Mouse (Mus musculus) heart, postnatal 14 days (tissue): ENCODE measurements at regions not wholly inside any gene's neighbourhood (a gene's known extent, or its start where the extent isn't known, plus 50 kb on each side); places are given as distances from the start of the nearest gene placed in this dataset.

ENCODE experiments used
- DNase-seq, 2 experiments: peaks; one replicate each; pipeline ENCODE4 v3.0.0; 2021 to 2022
- intact Hi-C: fragments of 180-260 bp; cut with DNase I; formaldehyde crosslinking; loops from one replicate; pipeline ENCODE4 v1.15.1; 2025

DNA sequence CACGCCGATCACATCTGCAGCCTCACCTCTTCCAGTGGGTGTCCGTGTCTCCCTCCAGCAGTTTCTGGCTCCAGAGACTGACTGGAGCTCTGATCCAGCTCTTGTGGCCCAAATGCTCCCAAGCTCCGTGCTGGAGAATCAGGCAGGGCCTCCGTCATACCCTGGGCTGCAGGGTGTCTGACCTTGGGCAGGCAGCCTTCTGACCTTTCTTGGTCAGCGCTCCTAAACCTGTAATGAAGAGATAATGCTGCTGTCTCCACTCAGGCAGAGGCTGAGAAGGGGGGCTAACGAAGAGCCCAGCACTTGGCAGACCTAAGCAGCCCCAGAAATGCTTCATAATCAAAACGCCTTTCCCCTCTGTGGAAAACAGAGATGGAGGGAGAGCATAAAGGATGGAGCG is 89.9 kb upstream of the Mef2a start:
- intact Hi-C loops = loop anchor here (5.0 kb wide), 3 partner anchors 90 to 220 kb away; partner anchors contain the start of gene Mef2a
- peak; percentile 41 to 42 for DNase-seq

DNA sequence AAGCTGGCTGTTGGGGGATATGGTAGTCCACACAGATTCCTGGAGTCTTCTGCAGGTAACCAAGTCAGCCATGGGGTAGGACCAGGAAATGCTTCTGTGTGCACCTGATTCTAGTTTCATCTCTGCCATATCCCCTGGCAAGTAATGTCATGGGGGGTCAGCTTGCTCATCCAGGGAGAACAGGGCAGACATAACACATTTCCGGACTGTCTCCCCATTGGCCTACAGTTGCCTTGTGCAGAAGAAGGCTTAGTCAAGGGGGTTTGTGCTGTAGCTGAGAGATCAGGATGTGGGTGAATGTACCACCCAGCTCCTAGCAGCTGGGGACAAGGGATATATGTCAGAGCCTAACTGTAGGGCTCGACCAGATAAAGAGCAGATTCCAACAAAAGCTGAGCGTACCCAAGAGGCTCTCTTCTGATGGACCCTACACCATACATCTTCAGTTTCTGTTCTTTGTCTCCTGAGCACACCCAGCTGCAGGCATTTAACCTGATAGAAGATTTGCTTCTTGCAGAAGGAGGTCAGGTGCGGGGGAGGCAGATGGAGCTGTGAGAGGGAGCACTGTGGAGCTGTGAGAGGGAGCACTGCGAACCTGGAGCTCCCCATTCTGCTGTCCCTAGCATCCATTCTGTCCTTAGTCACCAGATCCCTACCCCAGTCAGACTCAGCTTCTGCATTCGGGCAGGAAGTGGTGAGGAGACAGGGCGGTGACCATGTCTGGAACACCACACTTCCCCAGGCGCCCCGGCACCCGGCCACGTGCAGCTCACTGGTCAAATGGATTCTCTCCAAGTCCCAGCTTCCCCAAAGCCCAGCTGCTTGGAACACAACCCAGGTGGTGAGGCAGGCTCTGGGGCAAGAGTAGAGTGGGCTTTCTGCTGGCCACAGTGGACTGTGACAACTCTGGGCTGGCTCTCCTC is 88.9 kb upstream of the Mef2a start:
- intact Hi-C loops = loop anchor here (5.0 kb wide), 3 partner anchors 89 to 219 kb away; partner anchors contain the start of gene Mef2a

DNA sequence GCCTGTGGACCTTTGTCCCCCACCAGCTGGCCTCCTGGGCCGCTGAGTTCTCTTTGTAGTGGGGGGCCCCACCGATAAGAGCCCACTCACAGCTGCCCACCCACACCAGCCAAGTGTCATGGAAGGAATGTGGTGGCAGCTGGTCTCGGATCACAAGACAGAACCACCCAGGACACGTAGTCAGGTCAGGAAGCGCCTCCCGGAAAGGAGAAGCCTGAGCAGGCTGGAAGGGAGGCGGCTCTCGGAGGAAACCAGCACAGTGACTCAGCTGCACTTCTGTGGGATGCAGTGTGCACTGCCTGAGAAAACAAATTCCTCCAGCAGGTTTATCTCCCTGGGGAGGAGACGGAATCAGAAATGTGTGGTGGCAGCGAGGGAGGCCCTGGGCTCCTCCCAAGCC is 87.2 kb upstream of the Mef2a start:
- intact Hi-C loops = loop anchor here (2.0 to 5.0 kb wide), 4 partner anchors 35 to 218 kb away; partner anchors contain the start of gene Mef2a
- DNase-seq = peak; percentile 50 to 57

More for the DNA sequence above, 88.9 kb upstream of the Mef2a start:
- peak; percentile 89 for DNase-seq

DNA sequence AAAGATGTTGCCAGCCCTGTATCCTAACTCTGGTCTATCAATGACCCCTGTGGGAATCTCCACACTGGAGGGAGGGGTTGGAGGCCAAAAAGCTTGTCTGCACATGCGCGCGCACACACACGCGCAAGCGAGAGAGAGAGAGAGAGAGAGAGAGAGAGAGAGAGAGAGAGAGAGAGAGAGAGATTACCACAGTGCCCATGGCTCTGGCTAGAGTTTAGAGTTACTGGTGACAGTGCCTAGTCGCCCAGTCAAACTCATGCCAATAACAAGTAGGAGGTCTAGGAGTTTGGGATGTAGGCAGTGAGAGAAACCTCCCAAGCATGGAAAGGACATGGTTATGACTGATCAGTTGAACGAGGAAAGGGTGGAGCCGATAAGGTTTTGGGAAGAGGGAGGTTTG is 86.6 kb upstream of the Mef2a start:
- intact Hi-C loops = loop anchor here (2.0 kb wide), 1 partner anchor 34 kb away; no protein-coding TSS in a partner anchor
- no peak for DNase-seq

DNA sequence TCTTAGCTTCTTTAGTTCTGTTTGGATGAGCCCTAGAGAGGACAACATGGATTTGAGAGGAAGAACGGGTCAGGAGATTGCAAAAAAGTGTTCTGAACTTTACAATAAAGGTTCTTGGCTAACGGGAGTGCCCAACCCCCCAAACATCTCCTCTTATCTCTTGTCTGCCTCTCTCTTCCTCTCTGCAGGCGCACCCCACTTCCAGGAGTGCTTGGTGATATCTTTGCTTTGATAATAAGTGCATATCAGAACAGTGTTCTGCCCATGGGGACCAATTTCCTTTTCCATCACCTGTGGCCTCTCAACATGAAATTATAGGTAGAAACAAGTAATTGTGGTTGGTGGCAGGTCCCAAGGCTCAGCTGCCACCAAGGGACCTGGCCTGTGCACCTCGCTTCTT is 86.0 kb upstream of the Mef2a start:
- intact Hi-C loops = loop anchor here (2.0 kb wide), 1 partner anchor 34 kb away; no protein-coding TSS in a partner anchor
- DNase-seq = no peak

DNA sequence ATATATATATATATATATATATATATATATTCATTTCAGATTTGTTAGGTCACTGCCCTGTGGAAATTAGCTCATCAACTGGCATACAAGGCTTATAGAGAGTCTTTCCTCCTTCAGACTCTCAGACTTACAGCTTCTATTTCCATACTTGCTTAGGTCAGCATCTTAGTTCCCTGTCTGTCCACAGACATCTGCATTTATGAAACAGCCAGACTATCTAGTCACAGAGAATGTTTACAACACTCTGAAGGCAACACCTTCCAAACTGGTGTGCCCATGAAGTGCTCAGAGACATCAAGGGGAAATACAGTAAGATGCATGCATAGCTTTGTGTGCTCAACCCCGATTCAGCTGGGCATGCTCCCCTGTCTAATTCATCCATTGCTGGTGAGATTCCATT is 85.2 kb upstream of the Mef2a start:
- DNase-seq = no peak
- intact Hi-C loops = loop anchor here (2.0 kb wide), 1 partner anchor 33 kb away; no protein-coding TSS in a partner anchor

DNA sequence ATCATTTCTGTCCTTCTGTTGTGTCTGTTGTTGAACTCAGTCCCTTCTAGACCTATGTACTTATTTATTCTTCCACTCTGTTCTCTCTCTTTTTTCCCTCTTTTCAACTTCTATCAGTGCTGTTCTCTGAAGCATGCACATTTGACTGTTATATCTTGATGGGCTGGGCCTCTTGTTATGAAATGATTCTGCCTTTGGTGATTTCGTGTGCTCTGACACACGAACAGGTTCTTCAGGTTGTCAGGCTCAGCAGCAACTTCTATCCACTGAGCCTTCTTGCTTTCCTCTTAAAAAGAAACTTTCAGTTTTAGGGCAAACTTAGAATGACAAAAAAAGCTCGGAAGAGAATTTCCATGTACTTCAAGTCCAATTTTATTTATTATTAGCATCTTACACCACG is 83.4 kb upstream of the Mef2a start:
- intact Hi-C loops = no loop called here
- DNase-seq = no peak

DNA sequence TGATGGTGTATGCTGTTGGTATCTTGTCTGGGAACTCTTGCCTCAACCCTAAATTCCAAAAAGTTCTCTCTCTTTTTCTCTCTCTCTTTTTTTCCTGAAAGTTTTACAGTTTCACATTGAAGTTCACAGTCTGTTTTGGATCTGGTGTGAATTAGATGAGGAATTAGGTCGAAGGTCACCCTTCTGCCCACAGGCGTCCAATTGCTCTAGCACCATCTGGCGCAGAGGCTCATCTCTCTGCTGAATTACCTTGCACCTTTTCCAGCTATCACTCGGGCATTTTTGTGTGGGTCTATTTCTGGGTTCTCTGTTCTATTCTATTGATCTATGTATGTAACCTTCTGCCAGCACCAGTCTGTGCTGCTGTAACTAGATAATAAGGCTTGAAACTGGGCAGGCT is 81.8 kb upstream of the Mef2a start:
- intact Hi-C loops = loop anchor here (2.0 kb wide), 1 partner anchor 24 kb away; no protein-coding TSS in a partner anchor
- DNase-seq = no peak

DNA sequence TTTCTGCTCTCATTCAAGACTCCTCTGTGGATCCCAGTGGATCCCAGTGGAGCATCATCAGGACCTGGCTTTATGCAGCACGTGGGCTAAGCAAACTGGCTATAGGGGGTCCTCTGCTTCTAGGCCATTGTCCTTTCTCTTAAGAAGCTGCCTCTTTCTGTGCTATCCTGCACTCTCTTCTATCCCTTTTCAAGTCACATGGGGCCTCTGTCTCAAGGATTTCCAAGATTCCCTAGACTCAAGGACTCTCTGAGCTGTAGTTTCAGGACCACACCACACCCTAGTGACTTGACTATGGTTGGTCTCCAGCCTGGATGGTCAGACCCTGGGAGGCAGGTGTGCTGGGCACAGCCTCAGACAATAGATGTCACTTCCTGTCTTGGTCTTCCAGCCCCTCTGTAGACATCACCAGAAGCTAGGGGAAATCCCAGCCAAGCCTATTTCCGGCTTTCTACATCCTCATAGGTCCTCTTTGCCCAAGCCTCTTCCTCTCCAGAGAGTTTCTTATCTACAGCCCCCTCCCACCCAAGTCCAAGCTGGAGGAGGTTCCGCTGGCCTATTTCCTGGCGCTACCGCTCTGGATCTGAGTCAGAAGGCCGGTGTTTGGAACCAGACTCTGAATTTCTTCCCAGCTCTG is 78.6 kb upstream of the Mef2a start:
- DNase-seq = peak; percentile 61 to 69
- intact Hi-C loops = no loop called here

DNA sequence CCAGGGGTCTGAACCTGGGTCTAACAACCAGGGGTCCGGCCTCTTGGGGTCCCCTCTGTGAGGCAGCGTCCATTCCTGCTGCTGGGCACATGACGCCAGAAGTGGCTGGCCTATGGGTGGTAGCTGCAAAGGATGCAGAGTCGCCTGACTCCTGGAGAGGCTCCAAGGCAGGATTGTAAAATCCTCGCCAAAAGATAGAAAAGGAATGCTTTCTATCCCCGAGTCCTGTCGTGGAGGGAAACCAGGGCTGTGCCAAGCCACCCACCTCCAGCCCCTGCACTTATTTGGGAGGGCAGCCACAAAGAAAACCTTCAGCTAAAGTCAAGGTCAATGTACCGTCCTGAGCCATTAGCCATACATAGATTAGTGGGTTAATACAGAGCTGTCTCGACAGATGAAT is 73.9 kb upstream of the Mef2a start:
- intact Hi-C loops = loop anchor here (5.0 kb wide), 1 partner anchor 74 kb away; the partner anchor contains the start of gene Mef2a
- peak; percentile 47 to 73 for DNase-seq

DNA sequence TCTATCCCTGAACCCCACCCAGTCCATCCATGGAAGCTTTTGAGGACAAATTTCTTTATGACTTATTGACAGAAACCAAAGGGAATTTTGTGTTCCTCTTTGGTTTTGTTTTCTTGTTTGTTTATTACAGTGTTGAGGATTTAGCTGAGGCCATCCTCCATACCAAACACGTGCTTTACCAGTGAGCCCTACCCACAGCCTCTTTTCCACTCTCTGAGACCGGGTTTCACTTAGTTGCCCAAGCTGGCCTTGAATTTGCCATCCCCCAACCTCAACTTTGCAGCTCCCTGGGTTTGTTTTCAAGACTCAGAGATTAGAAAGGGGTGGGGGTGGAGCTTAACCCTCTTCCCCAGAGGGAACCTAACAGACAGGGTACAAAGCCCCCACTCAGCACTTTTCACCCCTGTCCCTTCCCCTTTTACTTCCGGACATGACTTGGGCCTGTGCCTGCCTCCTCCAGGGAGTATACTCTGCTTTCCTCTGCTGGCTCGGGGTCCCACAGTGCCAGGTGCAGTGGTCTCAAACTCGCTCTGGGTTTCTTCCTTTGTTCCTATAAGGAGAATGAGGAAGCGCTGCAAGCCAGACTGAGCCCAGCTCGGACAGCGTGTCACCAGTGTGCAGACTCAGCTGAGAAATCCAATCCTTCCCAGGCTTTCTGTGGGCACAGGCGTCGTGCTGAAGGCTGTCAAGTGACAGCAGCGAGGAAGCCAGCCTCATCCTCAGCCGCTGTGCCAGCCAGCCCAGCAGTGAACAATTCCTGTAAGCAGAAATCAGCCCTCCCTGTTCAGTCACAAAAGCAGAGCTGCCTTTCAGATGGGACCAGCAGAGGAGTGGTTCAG is 72.8 kb upstream of the Mef2a start:
- intact Hi-C loops = loop anchor here (5.0 kb wide), 1 partner anchor 73 kb away; the partner anchor contains the start of gene Mef2a
- DNase-seq = no peak

DNA sequence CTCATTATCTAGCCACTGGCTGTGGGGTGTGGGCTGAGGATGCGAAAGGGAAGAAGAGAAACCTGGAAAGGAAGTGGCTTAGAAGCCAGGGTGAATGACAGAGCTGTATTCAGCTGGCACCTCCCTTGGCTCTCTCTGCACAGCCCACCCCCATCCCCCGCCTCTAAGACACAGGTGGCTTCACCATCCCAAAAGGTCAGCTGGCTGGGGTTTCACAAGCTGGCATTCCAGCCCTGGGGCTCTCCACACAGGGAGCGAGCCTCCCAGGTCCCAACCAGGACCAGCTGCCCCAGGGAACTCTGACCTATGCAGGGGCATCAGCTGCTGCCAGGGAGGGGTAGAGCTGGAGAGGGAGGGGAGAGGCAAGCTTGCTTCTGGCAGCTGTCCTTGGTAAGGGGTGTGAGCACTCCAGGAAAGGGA is 71.9 kb upstream of the Mef2a start:
- no peak for DNase-seq
- intact Hi-C loops = no loop called here

DNA sequence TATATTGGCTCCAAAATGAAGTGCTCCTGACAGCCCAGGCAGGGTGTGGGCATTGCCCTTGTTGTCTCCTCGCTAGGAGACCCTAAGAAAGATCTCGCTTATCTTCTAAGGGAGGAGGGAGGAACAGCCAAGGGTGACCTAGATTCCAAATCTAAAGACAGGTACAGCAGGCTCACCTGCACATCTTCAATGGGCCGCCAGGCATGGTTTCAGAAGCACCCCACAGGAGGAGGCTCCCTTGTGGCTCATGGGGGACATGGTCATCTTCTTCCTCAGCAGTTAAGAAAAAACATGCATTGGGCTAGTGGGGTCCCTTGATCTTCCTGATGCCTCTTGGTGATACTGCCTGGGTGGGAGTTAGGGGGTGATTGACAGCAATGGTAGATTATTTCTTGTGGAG is 71.0 kb upstream of the Mef2a start:
- no peak for DNase-seq
- intact Hi-C loops = no loop called here

DNA sequence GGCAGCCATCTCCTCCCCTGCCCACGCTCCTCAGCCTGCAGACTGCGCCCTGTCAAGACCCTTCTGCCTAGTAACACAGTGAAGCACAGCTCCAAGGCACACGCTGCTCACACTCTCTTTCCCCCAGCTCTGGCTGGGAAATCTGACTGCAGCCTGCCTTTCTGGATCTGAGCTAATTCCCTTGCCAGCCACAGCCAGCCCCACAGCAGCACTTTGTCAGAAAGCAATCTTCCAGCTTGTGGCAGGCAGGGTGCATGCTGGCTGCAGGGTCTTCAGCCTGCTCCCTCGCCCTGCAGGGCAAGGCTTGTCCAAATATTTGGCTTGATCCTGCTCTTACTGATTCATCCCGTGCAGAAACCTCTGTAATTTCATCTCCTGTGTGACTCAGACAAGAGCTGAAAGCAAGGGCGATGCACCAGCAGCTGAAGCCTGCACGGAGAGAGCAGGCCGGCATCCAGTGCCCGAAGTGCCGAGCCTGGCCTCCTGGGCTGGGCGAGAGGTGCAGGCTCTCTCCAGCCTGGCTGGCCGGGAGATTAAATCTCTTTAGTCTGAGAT is 70.4 kb upstream of the Mef2a start:
- intact Hi-C loops = no loop called here
- peak in 1 of 2 experiments; percentile 38 for DNase-seq

DNA sequence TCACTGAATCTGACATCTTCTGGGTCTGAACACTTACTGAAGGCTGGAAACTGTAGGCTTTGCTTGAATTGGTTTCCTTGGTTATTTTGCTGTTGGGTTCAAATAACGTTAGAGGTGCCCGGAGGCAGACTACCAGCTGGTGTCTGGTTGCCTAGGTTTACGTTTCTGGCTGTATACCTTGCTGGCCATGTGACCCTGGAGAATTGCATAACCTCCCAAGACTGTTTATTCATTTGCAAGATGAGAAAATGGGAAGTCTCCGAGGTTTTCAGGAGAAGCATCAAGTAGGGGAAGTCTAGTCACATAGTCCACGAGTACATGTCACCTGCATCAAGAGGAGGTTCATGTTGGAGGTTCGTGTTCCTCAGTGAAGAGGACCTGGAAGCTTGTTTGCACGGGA is 69.6 kb upstream of the Mef2a start:
- intact Hi-C loops = no loop called here
- DNase-seq = no peak

DNA sequence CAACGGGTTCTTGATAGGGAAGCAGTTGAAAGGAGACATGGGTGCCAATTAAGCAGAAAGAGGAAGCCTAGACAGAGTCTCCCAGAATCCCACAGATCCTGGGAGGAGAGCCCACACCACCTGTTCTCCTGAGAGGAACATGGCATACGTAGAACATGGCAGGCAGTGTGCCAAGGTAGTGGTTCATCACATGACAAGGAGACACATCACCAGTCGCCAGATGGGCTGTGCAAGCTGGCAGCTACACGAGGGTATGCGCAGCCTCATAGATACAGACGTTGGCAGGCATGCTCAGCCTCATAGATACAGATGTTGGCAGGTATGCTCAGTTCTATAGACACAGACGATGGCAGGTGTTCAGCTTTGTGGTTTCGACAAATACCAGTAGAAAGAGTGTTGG is 68.1 kb upstream of the Mef2a start:
- no peak for DNase-seq
- intact Hi-C loops = no loop called here

DNA sequence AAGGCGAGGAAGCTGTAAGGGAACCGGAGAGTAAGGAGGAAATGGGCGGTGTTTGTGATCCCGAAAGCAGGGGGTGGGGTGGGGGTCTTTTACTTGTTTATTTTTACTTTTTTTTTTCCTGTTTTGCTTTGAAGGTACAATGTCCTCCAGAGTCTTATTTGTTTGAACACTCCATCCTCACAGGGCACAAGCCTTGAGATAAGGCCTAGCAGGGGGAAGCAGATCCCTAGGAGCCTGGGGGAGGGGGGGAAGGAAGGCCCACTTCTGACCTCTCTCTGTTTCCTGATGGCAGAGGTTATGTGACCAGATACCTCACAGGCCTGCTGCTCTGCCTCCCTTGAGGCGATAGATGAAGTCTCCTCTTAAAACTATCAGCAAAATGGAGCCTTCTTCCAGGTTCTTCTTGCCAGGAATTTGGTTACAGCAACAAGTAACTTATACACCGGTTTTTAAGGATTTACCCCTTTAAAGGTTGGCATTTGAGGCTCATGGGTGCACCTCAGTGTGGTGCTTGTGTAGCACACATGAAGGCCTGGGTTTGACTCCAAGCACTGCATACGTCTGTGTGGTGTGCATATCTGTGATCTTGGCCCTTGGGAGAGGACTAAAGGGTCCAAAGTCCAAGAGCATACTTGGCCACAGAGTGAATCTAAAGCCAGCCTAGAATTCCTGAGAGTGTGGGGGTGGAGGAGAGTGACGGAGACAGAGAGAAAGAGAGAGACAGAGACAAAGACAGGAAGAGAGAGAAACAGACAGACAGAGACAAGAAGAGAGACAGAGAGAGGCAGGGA is 64.8 kb upstream of the Mef2a start:
- no peak for DNase-seq
- intact Hi-C loops = no loop called here

DNA sequence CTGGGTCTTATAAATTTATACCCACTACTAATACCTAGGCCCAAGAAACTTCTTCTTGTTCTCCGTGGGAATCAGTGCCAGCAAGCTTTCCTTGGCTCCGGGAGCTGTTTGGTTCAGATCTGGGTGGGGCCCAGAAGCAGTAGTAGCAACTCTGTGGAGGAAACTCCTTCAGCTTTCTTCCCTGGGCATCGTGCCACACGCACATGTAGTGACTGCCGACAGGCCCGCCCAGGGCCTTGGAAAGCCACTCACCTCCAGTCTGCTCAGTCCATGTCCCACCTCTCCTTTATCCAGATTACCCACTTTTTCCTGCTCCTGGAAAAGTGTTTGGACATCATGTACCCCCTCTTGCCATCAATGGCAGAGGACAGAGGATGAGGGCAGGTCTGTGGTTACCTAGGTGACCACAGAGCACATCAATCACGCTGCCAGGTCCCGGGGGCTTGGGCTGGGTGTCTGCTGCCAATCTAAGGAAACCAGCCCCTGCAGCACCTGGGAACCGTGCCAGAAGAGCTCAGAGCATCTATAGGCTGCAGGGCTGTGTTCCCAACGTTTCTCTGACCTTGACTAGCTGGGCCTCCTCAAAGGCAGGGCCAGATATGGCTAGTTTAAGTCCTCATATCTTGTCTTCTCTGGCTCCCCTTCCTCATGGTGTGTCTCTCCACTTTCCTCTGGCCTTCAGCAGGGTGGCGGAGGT is 63.1 kb upstream of the Mef2a start:
- DNase-seq = peak; percentile 54 to 55
- intact Hi-C loops = no loop called here

DNA sequence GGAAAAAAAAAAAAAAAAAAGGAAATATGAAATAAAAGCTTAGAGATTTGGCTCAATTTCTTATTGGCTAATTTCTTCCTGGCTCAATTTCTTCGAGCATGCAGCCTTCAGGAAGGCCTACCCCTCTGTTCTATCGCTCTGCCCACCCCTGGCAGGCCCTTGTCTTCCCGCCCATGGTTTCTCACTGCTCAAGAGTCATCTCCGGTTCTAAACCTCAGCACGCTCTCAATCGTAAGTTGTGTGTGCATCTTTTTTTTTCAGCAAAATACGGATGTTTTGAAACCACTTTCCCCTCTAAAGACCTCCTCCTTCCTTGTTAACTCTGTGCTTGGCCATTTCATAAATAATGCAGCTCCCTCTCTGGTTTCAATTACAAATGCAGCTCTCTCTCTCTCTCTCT is 58.3 kb upstream of the Mef2a start:
- intact Hi-C loops = no loop called here
- DNase-seq = no peak
